Mouse (Mus musculus): ENCODE measurements around the gene Adamtsl5. TPM values are rescaled to one million over a fixed set of nuclear protein-coding genes. Genes with fewer than 3 reads are reported as not detected.

The Adamtsl5 gene
- 13.7 and 17.0 TPM in 2 replicates for polyA plus RNA-seq (2015; fragmentation: Nextera tagmentation; extraction: Ambion mirVana)

DNA sequence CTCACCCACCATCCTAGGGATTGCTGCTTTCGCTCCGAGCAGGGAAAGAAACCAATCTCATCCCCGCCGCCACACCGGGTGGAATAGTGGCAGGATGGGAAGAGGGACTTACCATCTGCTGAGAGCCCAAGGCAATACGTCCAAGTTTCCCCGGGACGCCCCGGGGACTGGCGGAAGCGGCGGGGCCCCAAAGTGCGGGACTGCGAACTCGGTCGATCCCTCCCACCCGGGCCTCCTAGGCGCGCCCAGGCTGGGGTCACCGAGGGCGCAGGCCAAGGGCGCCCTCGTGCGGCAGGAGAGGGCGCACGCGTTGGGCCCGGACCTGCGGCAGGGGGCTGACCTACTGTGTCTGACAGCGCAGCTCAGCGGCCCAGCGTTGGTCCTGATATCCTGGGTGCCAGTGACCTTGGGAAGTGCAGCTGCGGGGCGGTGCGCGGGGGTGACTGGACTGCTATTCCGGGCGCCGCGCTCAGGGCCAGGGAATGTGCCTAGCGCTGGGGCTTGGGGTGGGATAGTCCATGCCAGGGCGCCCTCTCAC is at the start of gene Adamtsl5:
Adamtsl5 (minus strand) TSS at position 169 of the 538 bp plus-strand sequence.
- H3K27me3 ChIP-seq (replicated peaks) = peaks cover 72% of the 10 kb centered on the region
- peak within 1 kb of the TSS; percentile 43 for H3K4me3 ChIP-seq (replicated peaks)
- peak within 1 kb of the TSS; percentile 61 for H3K27ac ChIP-seq
- peak within 1 kb of the TSS; percentile 32 for H3K9ac ChIP-seq
- under 1% methylated on average over 40 of the region's 42 CpGs for WGBS
- ATAC-seq (ENCODE audit: insufficient read depth, low FRiP score, low read depth) = peak; percentile 24; the same call in 1 of the 2 replicates
- H3K9me3 ChIP-seq = no peaks in the 10 kb centered on the region
- no peaks in the 10 kb centered on the region for H3K36me3 ChIP-seq
- H3K4me1 ChIP-seq = peaks cover 43% of the 10 kb centered on the region
- peak within 1 kb of the TSS; percentile 73 for H3K4me2 ChIP-seq

DNA sequence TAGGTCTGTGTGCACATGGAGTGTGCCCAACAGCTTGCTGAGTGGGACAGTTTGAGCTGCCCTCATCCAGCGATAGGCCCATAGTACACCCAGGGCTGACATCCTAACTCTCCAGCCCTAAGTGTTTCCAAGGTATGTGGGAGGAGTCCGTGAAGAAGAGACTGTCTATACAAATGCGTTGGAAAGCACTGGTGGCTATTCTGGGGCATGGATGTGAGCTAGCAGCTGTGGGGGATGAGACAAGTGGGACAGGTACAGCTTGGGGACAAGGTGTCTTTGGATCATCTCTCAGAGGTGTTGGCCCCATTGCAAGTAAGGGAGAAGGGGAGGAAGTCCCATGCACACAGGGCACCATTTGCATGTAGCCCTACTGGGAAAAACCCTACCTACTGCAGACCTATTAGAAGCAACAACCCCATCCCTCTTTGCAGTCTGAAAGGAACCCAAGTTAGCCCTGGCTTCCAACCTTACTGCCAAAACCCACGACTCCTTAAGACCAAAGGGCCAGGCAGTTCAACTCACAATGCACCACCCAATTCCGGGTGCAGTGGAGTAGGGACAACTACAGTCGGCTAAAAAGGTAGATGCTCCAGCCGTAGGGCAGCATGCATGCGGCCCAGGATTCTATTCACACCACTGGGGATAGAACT is 49.4 kb upstream of the Adamtsl5 start:
- H3K4me1 ChIP-seq = peaks cover 21% of the 10 kb centered on the region
- H3K27me3 ChIP-seq (replicated peaks) = no peaks in the 10 kb centered on the region
- WGBS = 40% methylated on average over 8 of the region's 8 CpGs
- peak overlapping the region; percentile 26 for H3K9ac ChIP-seq
- peak overlapping the region; percentile 81 for H3K4me3 ChIP-seq (replicated peaks)
- no peaks in the 10 kb centered on the region for H3K9me3 ChIP-seq
- peaks cover 38% of the 10 kb centered on the region for H3K36me3 ChIP-seq
- H3K27ac ChIP-seq = peak overlapping the region; percentile 100
- peak overlapping the region; percentile 90 for H3K4me2 ChIP-seq
- no peak for ATAC-seq (ENCODE audit: insufficient read depth, low FRiP score, low read depth)

GRCm38 (mm10) chr10:80396822-80397523 is 48.8 kb upstream of the Adamtsl5 start:
- Histone ChIP-seq H3K9me3 (no peaks in the 10 kb centered on the region), H3K4me1 (peaks cover 21% of the 10 kb centered on the region), H3K27ac (0 out of 2 replicates have a peak overlapping the region, but pooled peaks have one; percentile 100), H3K27me3 (replicated peaks) (no peaks in the 10 kb centered on the region), H3K4me3 (replicated peaks) (peak overlapping the region; percentile 81; the same call in 1 of the 2 replicates), H3K9ac (peak overlapping the region; percentile 26; the same call in 1 of the 2 replicates), H3K4me2 (peak overlapping the region; percentile 90), H3K36me3 (peaks cover 40% of the 10 kb centered on the region)
- 82% methylated on average over 11 of the region's 11 CpGs for WGBS
- no peak for ATAC-seq (ENCODE audit: insufficient read depth, low FRiP score, low read depth)

- WGBS = 95% methylated on average over 35 of the region's 35 CpGs
- H3K4me1 ChIP-seq = peaks cover 16% of the 10 kb centered on the region
- H3K27ac ChIP-seq = no peak overlapping the region
- ATAC-seq (ENCODE audit: insufficient read depth, low FRiP score, low read depth) = no peak
- H3K36me3 ChIP-seq = peaks cover 44% of the 10 kb centered on the region
- H3K9me3 ChIP-seq = no peaks in the 10 kb centered on the region
- no peak overlapping the region for H3K4me2 ChIP-seq
- H3K9ac ChIP-seq = no peak overlapping the region
- H3K4me3 ChIP-seq (replicated peaks) = no peak overlapping the region
- no peaks in the 10 kb centered on the region for H3K27me3 ChIP-seq (replicated peaks)
Observed at GRCm38 (mm10) chr10:80395025-80395627, 46.9 kb upstream of the Adamtsl5 start.

- Histone ChIP-seq H3K27me3 (replicated peaks) (no peaks in the 10 kb centered on the region), H3K27ac (no peak overlapping the region), H3K4me1 (peaks cover 20% of the 10 kb centered on the region), H3K4me3 (replicated peaks) (no peak overlapping the region), H3K9me3 (no peaks in the 10 kb centered on the region), H3K36me3 (peaks cover 44% of the 10 kb centered on the region), H3K9ac (no peak overlapping the region), H3K4me2 (no peak overlapping the region)
- 93% methylated on average over 5 of the region's 5 CpGs for WGBS
- ATAC-seq (ENCODE audit: insufficient read depth, low FRiP score, low read depth) = no peak
Observed at GRCm38 (mm10) chr10:80392687-80393086, 44.5 kb upstream of the Adamtsl5 start.

GRCm38 (mm10) chr10:80390697-80391096 is 42.5 kb upstream of the Adamtsl5 start:
- Histone ChIP-seq H3K9me3 (no peaks in the 10 kb centered on the region), H3K27ac (no peak overlapping the region), H3K27me3 (replicated peaks) (no peaks in the 10 kb centered on the region), H3K4me3 (replicated peaks) (no peak overlapping the region), H3K9ac (no peak overlapping the region), H3K4me2 (no peak overlapping the region), H3K36me3 (peaks cover 43% of the 10 kb centered on the region), H3K4me1 (peaks cover 14% of the 10 kb centered on the region)
- no peak for ATAC-seq (ENCODE audit: insufficient read depth, low FRiP score, low read depth)
- WGBS = 71% methylated on average over 9 of the region's 9 CpGs

DNA sequence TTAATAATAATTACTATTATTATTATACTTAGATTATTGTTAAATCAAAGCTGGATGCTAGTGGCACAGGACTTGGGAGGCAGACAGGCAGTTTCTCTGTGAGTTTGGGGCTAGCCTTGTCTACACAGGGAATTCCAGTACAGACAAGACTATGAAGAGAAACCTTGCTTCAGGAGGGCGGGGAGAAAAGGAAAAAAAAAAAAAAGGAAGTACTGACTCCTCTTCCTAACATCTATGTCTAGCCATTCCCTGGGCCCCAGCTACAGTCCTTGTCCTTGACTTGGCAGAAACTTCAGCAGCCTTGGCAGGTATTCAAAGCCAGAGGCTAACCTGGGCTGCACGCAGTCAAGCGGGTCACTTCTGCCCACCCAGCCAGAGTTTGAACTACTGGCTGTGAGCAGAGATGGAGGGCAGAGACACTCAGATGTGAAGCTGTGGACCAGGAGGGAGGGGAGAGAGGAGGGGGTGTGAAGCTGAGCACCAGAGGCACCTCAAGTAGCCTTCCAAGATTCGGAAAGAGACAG is 41.0 kb upstream of the Adamtsl5 start:
- Histone ChIP-seq H3K9me3 (no peaks in the 10 kb centered on the region), H3K36me3 (peaks cover 30% of the 10 kb centered on the region), H3K27me3 (replicated peaks) (no peaks in the 10 kb centered on the region), H3K4me3 (replicated peaks) (no peak overlapping the region), H3K27ac (no peak overlapping the region), H3K4me1 (peaks cover 28% of the 10 kb centered on the region), H3K9ac (no peak overlapping the region), H3K4me2 (no peak overlapping the region)
- 68% methylated on average over 4 of the region's 4 CpGs for WGBS
- no peak for ATAC-seq (ENCODE audit: insufficient read depth, low FRiP score, low read depth)

GRCm38 (mm10) chr10:80388731-80389130 is 40.5 kb upstream of the Adamtsl5 start:
- Histone ChIP-seq H3K4me2 (peak overlapping the region; percentile 88; the same call in 1 of the 2 replicates), H3K4me3 (replicated peaks) (0 out of 2 replicates have a peak overlapping the region, but pooled peaks have one; percentile 87), H3K27me3 (replicated peaks) (no peaks in the 10 kb centered on the region), H3K4me1 (peaks cover 31% of the 10 kb centered on the region), H3K9me3 (no peaks in the 10 kb centered on the region), H3K36me3 (peaks cover 25% of the 10 kb centered on the region), H3K27ac (peak overlapping the region; percentile 7; the same call in 1 of the 2 replicates), H3K9ac (no peak overlapping the region)
- 25% methylated on average over 2 of the region's 2 CpGs for WGBS
- ATAC-seq (ENCODE audit: insufficient read depth, low FRiP score, low read depth) = no peak

- peaks cover 15% of the 10 kb centered on the region for H3K36me3 ChIP-seq
- no peaks in the 10 kb centered on the region for H3K9me3 ChIP-seq
- ATAC-seq (ENCODE audit: insufficient read depth, low FRiP score, low read depth) = peak; percentile 43
- peak within 1 kb of the TSS; percentile 77 for H3K27ac ChIP-seq
- H3K4me1 ChIP-seq = peaks cover 35% of the 10 kb centered on the region
- 0% methylated on average over 12 of the region's 61 CpGs for WGBS
- no peaks in the 10 kb centered on the region for H3K27me3 ChIP-seq (replicated peaks)
- peak within 1 kb of the TSS; percentile 87 for H3K4me3 ChIP-seq (replicated peaks)
- H3K4me2 ChIP-seq = peak within 1 kb of the TSS; percentile 88
- H3K9ac ChIP-seq = peak within 1 kb of the TSS; percentile 91
Observed at GRCm38 (mm10) chr10:80387522-80387959, 39.3 kb upstream of the Adamtsl5 start, which contains the start of gene Mex3d. Gene Mex3d, minus strand, starts transcription at chr10:80387659.

DNA sequence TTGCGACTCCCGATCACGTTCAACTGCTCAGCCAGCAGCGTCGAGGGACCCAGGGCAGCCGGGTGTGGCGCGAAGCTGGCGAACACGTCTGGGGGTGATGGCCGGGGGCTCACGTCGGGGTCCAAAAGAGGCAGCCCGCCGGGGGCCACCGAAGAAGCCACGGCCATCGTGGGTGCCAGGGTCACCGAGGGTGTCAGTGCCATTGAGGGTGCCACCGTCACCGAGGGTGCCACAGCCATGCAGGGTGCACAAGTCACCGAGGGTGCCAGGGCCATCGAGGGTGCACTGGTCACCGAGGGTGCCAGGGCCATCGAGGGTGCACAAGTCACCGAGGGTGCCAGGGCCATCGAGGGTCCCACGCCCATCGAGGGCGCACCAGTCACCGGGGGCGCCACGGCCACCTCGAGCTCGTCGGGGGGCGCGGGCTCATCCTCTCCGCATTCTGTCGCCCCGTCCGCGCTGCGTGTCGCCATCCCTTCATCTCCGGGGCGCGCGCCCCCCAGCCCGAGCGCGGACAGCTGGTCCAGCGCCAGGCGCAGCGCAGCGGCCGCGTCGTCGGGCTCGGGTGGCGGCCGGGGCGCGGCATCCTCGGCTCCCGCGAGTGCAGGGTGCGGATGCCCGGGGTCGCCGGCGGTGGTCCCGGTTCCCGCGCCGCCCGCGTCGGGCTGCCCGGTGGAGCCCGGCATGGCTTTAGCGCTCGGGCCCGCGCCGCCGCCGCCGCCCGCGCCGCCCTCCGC is 38.7 kb upstream of the Adamtsl5 start:
- WGBS = under 1% methylated on average over 87 of the region's 94 CpGs
- Histone ChIP-seq H3K27me3 (replicated peaks) (no peaks in the 10 kb centered on the region), H3K4me1 (peaks cover 35% of the 10 kb centered on the region), H3K4me2 (peak overlapping the region; percentile 88), H3K36me3 (peaks cover 15% of the 10 kb centered on the region), H3K9ac (peak overlapping the region; percentile 91), H3K27ac (peak overlapping the region; percentile 77), H3K9me3 (no peaks in the 10 kb centered on the region), H3K4me3 (replicated peaks) (peak overlapping the region; percentile 87)
- no peak for ATAC-seq (ENCODE audit: insufficient read depth, low FRiP score, low read depth)

Measured in stomach, embryonic 15.5 days (tissue).